Mouse (Mus musculus) CD4-positive naive resting alpha-beta T cell, adult 57 days (primary cell): Measurements from ENCODE around the gene Gm20834. TPM values are rescaled to one million over a fixed set of nuclear protein-coding genes. Genes with fewer than 3 reads are reported as not detected.

Experiments used
- total RNA-seq: library from RNA; stranded (reverse); gene quantifications from one replicate; pipeline ENCODE4 v1.2.4, GENCODE M21; 2023

Gene Gm20834
- total RNA-seq, result not detected

GRCm38 (mm10) chrY:10324489-10324888 lies at the start of gene Gm20834:
TSS of gene Gm20834 (minus strand) at chrY:10324589.

Other genes with a start within 250 kb of the Gm20834 start
- not detected for gene Gm21310, start 177.4 kb downstream of the Gm20834 start, total RNA-seq
- gene Gm28510, start 88.1 kb upstream of the Gm20834 start, total RNA-seq, result not detected
- gene Gm20737, start 211.5 kb upstream of the Gm20834 start, total RNA-seq, result not detected
- gene Gm21775, start 228.9 kb upstream of the Gm20834 start, total RNA-seq, result not detected